In the genomic region with DNA sequence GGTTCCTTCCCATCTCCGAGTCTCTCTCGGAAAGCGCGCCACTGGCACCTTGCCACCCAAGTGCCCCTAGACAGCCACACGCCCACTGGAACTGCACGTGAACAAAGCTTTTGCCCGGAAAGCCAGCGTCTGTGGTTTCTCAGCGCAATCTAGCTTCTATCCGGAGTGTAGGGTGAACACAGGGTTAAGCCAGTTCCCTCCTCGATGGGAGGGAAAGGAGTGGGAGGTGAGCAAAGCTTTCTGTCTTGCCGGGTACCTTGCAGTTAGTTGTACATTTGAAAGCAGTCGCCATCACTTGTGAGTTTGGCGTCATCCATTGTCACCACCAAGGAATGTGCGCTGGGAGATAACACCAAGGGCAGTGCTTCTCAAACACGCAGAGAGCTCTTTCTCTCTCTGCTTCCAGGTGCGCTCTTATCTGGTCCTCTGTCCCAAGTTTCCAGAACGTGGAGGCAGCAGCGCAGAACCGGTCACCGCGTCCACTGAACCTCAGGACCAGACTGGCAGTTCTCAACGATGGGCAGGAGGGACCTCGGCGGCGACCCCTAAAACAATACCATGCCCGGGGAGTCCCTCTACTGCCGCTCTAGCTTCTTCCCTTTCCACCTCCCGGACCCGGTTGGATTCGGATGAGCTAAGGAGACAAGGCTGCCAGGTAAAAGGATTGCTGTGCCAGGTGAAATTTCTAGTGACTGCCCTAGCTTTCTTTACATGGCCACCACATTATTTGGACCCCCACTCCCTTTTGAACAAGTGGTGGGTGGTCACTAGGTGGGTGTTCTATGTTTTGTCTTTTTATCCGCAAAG, we compare ENCODE assay signal across 8 mouse cellular contexts. TPM values are rescaled to one million over a fixed set of nuclear protein-coding genes. Genes with fewer than 3 reads are reported as not detected.
DNase-seq lines count a peak whose midpoint lies in the region; ATAC-seq and TF ChIP-seq lines count a peak whose summit lies in the region.

A gene (plus strand): TSS at position 266 of the 807 bp plus-strand sequence.

- H3K27me3 ChIP-seq in embryonic facial prominence, embryonic 10.5 days (replicated peaks; ENCODE audit: low read depth, poor library complexity, severe bottlenecking), result peaks cover 36% of the 10 kb centered on the region
- H3K27me3 ChIP-seq in heart, embryonic 12.5 days (replicated peaks), result no peaks in the 10 kb centered on the region
- peaks cover 62% of the 10 kb centered on the region for H3K27me3 ChIP-seq in liver, postnatal 0 days (ENCODE audit: insufficient read depth, low read length)

- peak within 1 kb of the TSS; percentile 95 for H3K27ac ChIP-seq in embryonic facial prominence, embryonic 10.5 days (replicated peaks)
- peak within 1 kb of the TSS; percentile 94; the same call in 1 of the 2 replicates for H3K27ac ChIP-seq in heart, embryonic 12.5 days (ENCODE audit: poor library complexity, severe bottlenecking)
- no peak within 1 kb of the TSS for H3K27ac ChIP-seq in liver, postnatal 0 days (ENCODE audit: low read depth)

- DNase-seq in heart, adult 18-20 months, result peak; percentile 39 to 53
- DNase-seq in heart, postnatal 25 days (ENCODE audit: low spot score), result no peak
- DNase-seq in embryonic facial prominence, embryonic 10.5 days (ENCODE audit: low spot score), result peak; percentile 52
- peak; percentile 68 to 77 for DNase-seq in kidney, postnatal 4 days
- DNase-seq in liver, postnatal 0 days, result no peak
- peak; percentile 68 to 70 for DNase-seq in right cerebral cortex, adult 2 months (ENCODE audit: low spot score in 2 of 2)
- no peak for DNase-seq in MN1 (ENCODE audit: low spot score)

- no peak for TF ChIP-seq CTCF in liver, postnatal 0 days (IDR thresholded peaks at IDR 0.05; ENCODE audit: low read depth)

- ATAC-seq in heart, embryonic 12.5 days (ENCODE audit: insufficient number of reproducible peaks, low FRiP score), result no peak
- ATAC-seq in liver, postnatal 0 days, result no peak

- no peak for TF ChIP-seq EP300 in liver, postnatal 0 days (IDR thresholded peaks at IDR 0.05; ENCODE audit: low read depth)

- H3K36me3 ChIP-seq in embryonic facial prominence, embryonic 10.5 days (replicated peaks), result no peaks in the 10 kb centered on the region
- H3K36me3 ChIP-seq in heart, embryonic 12.5 days, result no peaks in the 10 kb centered on the region
- no peaks in the 10 kb centered on the region for H3K36me3 ChIP-seq in liver, postnatal 0 days (replicated peaks; ENCODE audit: insufficient read depth, low read length)

- intact Hi-C loops in heart, postnatal 25 days (cut with DNase I), result loop anchor here (5.0 to 10.0 kb wide), 3 partner anchors 1107 to 1497 kb away; no protein-coding TSS in a partner anchor

- H3K4me2 ChIP-seq in heart, embryonic 12.5 days, result peak within 1 kb of the TSS; percentile 85
- peak within 1 kb of the TSS; percentile 53 for H3K4me2 ChIP-seq in liver, postnatal 0 days (ENCODE audit: low read depth, low read length)

- peak within 1 kb of the TSS; percentile 95 for H3K9ac ChIP-seq in heart, embryonic 12.5 days
- H3K9ac ChIP-seq in liver, postnatal 0 days (replicated peaks), result no peak within 1 kb of the TSS

- peaks cover 50% of the 10 kb centered on the region for H3K4me1 ChIP-seq in embryonic facial prominence, embryonic 10.5 days
- H3K4me1 ChIP-seq in heart, embryonic 12.5 days (replicated peaks), result 0 out of 2 replicates have a peak, but pooled peaks cover 8% of the 10 kb centered on the region
- H3K4me1 ChIP-seq in liver, postnatal 0 days (ENCODE audit: insufficient read depth), result peaks cover 3% of the 10 kb centered on the region; the same call in 1 of the 2 replicates

- WGBS in embryonic facial prominence, embryonic 10.5 days, result under 1% methylated on average over 32 of the region's 32 CpGs
- WGBS in heart, embryonic 12.5 days, result under 1% methylated on average over 32 of the region's 32 CpGs
- WGBS in liver, postnatal 0 days (ENCODE audit: insufficient replicate concordance), result 1% methylated on average over 32 of the region's 32 CpGs

- H3K4me3 ChIP-seq in embryonic facial prominence, embryonic 10.5 days, result peak within 1 kb of the TSS; percentile 85
- peak within 1 kb of the TSS; percentile 89 for H3K4me3 ChIP-seq in heart, embryonic 12.5 days
- H3K4me3 ChIP-seq in liver, postnatal 0 days (ENCODE audit: low read depth, low read length), result peak within 1 kb of the TSS; percentile 12; the same call in 1 of the 2 replicates

- no peaks in the 10 kb centered on the region for H3K9me3 ChIP-seq in embryonic facial prominence, embryonic 10.5 days
- no peaks in the 10 kb centered on the region for H3K9me3 ChIP-seq in heart, embryonic 12.5 days (replicated peaks)
- no peaks in the 10 kb centered on the region for H3K9me3 ChIP-seq in liver, postnatal 0 days (ENCODE audit: low read length)

RNA-seq across cellular contexts. Expression of the gene that starts here (rescaled TPM):
- total RNA-seq in heart, adult 18-20 months (2021), result 1 to 10 TPM; 4.5 to 7.3 TPM
- 1 to 10 TPM; 7.6 to 9.4 TPM for total RNA-seq in heart, postnatal 25 days (2021)
- polyA plus RNA-seq in embryonic facial prominence, embryonic 10.5 days (2016; fragmentation: Nextera tagmentation; extraction: Ambion mirVana), result 28.5 and 35.2 TPM in 2 replicates
- 39.9 and 40.9 TPM in 2 replicates for polyA plus RNA-seq in heart, embryonic 12.5 days (2016; fragmentation: Nextera tagmentation; extraction: Ambion mirVana)
- polyA plus RNA-seq in liver, postnatal 0 days (2015; fragmentation: Nextera tagmentation; extraction: Ambion mirVana), result 0.46 and 0.48 TPM in 2 replicates

Comparison
In these comparisons a context has a peak if more than half of its experiments do, and no peak if none do; other contexts are left out.
1. RNA of the gene that starts here (polyA plus RNA-seq): 39.9 to 40.9 TPM in heart, embryonic 12.5 days and 28.5 to 35.2 TPM in embryonic facial prominence, embryonic 10.5 days; 0.46 to 0.48 TPM in liver, postnatal 0 days; every median in the first group is over 10 times any median in the second.
2. DNase-seq: peak in heart, adult 18-20 months (2 of 2), embryonic facial prominence, embryonic 10.5 days (single experiment), kidney, postnatal 4 days (2 of 2) and right cerebral cortex, adult 2 months (2 of 2); none in heart, postnatal 25 days (single experiment), liver, postnatal 0 days (single experiment) and MN1 (single experiment).
3. H3K4me3 ChIP-seq: peak in every context shown above with its lines; median percentile 89 in heart, embryonic 12.5 days; 85 in embryonic facial prominence, embryonic 10.5 days; 12 in liver, postnatal 0 days.